Mouse (Mus musculus): Measurements from ENCODE around the gene Akap7. TPM values are rescaled to one million over a fixed set of nuclear protein-coding genes. Genes with fewer than 3 reads are reported as not detected.
A peak's percentile ranks its signal among the peaks of the same experiment; 100 is the strongest.

Akap7 gene
- total RNA-seq, 2 experiments from 2014 or later = 58.5 to 65.0 TPM

DNA sequence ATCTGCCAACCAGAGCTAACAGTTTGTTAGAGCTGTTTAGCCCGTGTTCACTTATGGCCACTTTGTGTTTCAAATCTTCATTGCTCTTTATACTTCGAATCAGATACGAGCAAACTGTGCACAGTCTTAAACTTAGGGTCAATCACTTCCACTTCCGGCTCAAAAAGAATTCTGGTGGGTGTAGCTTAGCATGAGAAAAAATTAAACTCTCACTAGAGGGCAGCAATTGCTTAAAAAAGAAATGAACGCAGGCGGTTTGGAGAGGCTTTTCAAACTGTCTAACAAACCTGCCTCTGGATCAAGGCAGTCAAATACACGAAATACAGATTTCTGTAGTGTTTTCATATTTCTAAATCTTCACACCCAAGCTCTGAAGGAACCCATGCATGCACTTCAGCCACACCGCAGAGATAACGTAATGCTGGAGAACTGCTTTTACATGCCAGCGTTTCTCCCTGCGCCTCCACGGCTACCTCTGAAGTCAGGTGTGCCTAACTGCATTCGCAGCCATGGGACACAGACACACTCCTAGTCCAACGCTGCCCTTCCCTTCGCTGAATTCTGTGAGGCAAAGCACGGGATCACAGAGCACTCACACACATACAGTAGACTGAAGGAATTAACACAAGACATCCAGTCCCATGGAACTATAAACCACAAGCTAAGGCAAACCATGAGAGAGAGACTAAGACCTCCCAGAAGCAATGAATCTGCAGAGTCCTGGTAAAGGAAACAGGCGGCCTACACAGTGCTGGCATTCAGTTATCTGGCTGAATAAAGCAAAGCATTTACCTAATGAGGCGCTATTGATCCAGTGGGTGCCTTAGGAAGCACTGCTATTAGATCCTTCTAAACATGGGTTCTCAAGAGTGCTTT lies 39.0 kb downstream of the Akap7 start:
- DNase-seq (ENCODE audit: low spot score in 2 of 2) = no peak
- intact Hi-C loops (cut with DNase I) = loop anchor here (2.0 to 10.0 kb wide), 3 partner anchors 220 to 1076 kb away; no protein-coding TSS in a partner anchor

DNA sequence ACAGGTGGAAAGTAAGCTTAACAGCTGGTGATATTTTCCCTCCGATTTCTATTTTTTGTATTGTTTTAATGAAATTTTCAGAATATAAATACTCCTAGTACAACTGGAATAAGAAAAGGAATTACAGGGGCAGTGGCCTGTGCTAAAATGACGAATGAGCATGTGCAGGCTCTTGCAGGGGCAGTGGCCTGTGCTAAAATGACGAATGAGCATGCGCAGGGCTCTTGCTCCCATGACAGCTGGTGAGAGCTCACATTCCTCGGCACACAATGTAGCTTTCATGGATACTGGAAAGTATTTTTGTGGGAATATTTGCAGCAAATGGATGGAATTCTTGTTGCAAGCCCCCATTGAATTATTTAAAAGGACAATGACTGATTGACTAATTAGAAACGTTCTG lies 46.5 kb downstream of the Akap7 start:
- DNase-seq (ENCODE audit: low spot score in 2 of 2) = no peak
- intact Hi-C loops (cut with DNase I) = loop anchor here (10.0 kb wide), 2 partner anchors 884 to 1084 kb away; no protein-coding TSS in a partner anchor

DNA sequence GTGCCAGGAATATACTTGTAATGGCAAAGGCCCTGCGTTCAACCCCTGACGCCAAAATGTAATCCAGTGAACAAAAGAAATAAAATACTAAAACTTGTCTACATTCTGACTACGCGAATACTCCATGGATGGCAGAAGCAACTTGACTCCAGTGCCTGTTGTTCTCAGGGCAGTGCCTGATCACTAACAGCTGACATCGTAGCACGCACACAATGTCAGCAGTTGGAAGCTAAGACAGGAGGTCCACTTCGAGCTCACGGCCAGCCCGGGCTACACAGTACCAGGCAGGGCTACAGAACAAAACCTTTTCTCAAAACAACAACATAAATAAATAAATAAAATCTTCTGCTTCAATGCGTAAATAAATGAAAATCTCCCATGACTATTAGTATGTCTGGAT lies 46.9 kb downstream of the Akap7 start:
- DNase-seq (ENCODE audit: low spot score in 2 of 2) = no peak
- intact Hi-C loops (cut with DNase I) = loop anchor here (10.0 kb wide), 2 partner anchors 884 to 1084 kb away; no protein-coding TSS in a partner anchor

DNA sequence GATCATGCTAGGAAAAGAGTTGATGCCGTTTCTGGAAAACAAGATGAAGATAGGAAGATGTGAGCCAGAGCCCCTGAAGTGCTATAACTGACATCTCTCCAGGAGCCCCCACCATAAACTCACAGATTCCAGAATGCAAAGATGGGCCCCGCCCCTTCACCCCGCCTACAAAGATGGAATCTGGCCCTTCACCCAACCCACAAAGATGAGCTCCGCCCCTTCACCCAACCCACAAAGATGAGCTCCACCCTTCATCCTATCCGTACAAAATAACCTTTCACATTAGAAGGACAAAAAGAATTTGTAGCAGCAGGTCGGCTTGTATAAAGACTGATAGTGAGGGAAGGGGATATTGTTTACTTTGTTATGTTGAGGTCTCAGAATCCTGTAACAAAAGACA lies 49.5 kb downstream of the Akap7 start:
- no peak for DNase-seq (ENCODE audit: low spot score in 2 of 2)
- intact Hi-C loops (cut with DNase I) = no loop called here

DNA sequence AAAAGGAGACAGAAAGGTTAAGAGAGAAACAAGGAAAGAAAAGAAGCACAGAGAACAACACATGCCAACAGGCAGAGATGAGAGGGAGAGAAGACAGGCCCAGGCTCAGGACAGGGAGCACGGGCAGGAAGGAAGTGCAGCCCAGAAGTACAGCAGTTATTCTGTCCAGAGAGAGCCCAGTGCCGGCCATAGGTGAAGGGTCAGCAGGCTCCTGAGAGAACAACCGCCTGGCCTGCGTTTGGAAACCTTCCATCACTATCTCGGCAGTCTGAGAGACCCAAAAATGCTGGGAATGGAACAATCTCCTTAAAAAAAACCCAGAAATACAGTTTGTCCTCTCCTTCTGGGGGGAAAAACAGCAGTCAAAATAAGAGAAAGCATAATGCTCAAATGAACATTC lies 50.2 kb downstream of the Akap7 start:
- DNase-seq (ENCODE audit: low spot score in 2 of 2) = no peak
- intact Hi-C loops (cut with DNase I) = no loop called here

DNA sequence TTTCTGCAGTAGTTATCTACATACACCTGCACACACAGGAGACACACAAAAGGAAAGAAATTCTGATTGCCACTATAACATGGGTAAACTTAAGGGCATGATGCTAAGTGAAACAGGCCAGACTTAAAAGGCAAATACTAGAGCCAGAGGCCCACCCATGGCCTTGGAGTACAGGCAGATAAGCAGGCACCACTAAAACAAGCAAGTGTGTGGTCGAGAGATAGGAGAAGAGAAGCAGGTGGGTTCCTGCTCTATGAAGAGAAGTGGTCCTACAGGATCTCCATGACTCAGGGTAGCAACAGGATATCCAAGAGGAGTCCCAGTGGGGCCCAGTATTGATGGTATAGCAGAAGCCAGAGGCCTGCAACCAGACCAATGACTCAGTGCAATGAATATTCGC lies 54.2 kb downstream of the Akap7 start:
- intact Hi-C loops (cut with DNase I) = no loop called here
- DNase-seq (ENCODE audit: low spot score in 2 of 2) = no peak

DNA sequence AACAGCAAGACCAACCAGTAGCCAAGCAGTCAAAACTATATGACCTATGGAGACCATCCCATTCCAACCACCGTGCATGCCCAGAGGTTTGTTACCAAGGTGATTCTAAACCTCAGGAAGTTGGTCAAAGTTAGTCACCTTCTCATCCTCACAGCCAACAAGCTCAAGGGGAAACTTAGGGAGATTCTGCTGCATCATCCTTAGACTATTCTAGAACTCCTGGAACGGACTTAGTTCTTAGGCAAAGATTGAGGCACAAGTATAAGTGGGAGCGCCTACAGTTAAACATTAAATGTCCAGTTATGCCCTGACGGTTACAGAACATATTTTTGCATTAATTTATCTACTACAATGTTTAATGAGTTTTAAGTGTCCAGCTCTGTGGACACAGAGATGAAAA lies 54.7 kb downstream of the Akap7 start:
- DNase-seq (ENCODE audit: low spot score in 2 of 2) = no peak
- intact Hi-C loops (cut with DNase I) = no loop called here

DNA sequence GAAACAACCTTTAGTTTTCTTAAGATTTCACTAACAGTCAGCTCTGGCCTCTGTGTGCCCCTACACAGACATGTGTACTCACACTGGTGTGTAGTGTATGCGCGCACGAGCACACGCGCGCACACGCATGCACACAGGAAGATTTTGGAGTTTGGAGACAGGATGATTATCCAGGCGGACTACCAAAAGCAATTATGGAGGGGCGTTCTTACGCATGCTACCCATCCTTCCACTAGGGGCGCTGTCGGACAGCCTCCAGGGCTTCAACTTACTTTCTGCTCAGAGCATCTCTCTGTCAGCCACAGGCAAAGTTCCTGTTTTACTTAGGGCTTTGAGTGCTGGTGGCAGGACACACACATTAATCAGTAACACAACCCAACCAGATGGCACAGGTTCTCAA lies 57.6 kb downstream of the Akap7 start:
- peak; percentile 27 to 37 for DNase-seq (ENCODE audit: low spot score in 2 of 2)
- intact Hi-C loops (cut with DNase I) = no loop called here

DNA sequence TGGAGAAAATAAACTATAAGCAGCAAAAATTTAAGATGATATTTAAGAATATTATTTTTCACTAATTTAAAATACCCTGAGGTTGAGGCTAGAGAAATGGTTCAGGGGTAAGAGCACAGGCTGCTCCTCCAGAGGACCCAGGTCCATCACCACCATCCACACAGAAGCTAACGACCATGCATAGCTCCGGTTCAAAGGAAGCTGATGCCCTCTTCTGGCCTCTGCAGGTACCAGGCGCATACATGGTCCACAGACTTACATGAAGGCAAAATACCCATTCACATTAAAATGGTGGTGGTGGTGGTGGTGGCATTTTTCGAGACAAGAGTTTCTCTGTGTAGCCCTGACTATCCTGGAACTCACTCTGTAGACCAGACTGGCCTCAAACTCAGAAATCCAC lies 61.5 kb downstream of the Akap7 start:
- peak in 1 of 2 experiments; percentile 9 for DNase-seq (ENCODE audit: low spot score in 2 of 2)
- intact Hi-C loops (cut with DNase I) = no loop called here

DNA sequence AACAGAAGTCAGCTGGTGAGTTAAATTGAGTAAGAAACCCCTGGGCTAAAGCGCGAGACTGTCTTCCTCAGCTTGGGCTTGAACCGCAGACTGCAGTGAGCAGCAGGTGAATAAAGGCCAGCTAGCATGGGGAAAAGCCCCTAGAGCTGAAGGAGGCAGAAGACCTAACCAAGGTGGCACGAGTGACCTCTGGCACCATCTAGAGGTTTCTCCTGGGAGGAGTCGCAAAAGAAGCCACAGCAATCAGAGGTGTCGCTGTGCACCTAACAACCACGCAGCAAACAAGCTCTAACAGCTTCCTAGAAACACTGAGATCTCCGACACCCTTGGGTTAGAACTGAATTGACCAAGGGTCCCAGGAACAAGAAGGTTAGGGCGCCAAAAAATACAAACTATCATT lies 68.5 kb downstream of the Akap7 start:
- intact Hi-C loops (cut with DNase I) = no loop called here
- DNase-seq (ENCODE audit: low spot score in 2 of 2) = peak; percentile 24 to 28

DNA sequence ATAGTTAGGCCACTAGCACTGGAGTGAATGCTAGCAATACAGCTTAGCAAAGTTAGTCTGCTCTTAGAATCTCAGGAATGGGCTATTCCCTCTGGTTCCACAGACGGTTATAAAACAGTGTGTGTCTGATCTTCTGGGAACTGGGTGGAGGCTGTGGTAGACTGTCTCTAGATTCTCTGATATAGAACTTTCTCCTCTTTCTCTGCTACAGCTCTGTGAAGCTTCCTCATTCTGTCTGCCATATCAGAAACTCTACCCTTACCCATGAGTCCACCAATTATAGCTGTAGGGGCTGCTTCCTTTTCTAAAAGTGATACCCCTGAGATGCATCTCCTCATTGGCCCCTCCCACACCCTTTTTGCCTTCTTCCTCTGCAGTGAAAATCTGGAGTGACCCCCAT lies 73.6 kb downstream of the Akap7 start:
- intact Hi-C loops (cut with DNase I) = no loop called here
- DNase-seq (ENCODE audit: low spot score in 2 of 2) = no peak

DNA sequence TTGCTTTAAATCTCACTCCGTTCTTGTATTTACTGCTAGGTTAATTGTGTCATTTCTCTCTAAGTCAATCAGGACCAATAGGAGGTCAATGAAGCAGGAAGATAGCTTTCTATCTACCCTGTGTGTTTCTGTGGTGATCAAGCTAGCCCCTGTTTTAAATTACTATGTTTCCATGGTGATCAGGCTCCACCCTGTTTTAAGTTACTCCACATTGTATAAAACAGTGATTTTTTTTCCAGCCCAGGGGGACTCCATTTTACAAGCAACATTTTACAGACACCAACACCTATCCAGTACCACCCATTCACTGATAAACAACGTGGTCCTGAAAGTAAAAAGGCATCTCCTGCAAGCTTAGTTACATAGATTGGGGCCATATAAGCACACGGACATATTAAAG lies 75.0 kb downstream of the Akap7 start:
- intact Hi-C loops (cut with DNase I) = no loop called here
- DNase-seq (ENCODE audit: low spot score in 2 of 2) = no peak

DNA sequence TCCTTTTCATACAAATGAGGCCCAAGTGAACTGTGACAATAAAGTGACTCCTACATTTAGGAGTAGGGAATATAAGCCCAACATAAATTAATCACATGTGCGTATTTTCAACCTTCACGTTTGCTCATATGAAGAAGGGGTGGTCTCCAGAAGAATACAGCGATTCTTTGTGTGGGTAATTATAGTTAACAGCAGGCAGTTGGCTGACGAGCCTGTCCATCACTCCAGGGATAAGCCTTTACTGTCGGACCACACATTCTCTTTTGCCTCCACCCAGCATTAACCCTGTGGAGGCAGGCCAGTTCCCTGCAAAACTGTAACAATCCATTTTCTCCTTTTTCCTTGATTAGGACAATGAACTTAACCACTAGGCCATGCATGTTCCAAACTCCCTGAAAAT lies 76.3 kb downstream of the Akap7 start:
- intact Hi-C loops (cut with DNase I) = no loop called here
- DNase-seq (ENCODE audit: low spot score in 2 of 2) = no peak

DNA sequence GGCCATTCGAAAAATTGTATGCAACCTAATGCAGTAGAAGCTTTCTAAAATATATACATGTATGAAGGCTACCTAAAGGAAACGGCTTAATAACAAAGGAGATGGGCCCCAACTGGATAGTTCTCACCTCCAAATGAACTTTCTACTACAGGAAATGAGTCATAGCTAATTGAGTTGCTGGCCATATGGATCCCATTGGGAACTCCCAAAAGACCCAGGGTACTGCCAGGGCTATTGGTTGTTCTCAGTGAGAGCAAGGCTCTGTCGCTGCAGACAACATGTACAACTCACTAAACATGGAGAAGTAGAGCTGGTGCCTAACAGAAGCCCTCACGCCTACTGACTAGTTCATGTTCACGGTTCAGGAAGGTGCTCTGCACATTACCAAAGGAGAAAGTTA lies 83.3 kb downstream of the Akap7 start:
- intact Hi-C loops (cut with DNase I) = no loop called here
- no peak for DNase-seq (ENCODE audit: low spot score in 2 of 2)

DNA sequence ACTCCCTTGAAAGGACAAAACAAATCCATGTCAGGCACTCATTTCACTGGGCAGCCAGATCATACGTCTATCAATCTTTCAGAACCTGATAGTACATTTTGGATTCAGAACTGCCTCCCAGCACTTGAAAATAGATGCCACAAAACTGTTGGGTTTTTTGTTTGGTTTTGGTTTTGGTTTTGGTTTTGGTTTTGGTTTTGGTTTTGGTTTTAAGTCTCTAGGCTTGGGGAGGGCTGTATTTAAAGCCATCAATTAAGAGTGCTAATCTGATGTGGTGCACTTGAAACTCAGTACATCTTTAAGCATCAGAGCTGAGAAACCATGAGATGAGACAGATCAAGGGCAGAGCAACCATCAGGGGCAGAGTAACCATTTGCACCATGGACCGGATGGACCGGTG lies 86.9 kb downstream of the Akap7 start:
- intact Hi-C loops (cut with DNase I) = no loop called here
- no peak for DNase-seq (ENCODE audit: low spot score in 2 of 2)

DNA sequence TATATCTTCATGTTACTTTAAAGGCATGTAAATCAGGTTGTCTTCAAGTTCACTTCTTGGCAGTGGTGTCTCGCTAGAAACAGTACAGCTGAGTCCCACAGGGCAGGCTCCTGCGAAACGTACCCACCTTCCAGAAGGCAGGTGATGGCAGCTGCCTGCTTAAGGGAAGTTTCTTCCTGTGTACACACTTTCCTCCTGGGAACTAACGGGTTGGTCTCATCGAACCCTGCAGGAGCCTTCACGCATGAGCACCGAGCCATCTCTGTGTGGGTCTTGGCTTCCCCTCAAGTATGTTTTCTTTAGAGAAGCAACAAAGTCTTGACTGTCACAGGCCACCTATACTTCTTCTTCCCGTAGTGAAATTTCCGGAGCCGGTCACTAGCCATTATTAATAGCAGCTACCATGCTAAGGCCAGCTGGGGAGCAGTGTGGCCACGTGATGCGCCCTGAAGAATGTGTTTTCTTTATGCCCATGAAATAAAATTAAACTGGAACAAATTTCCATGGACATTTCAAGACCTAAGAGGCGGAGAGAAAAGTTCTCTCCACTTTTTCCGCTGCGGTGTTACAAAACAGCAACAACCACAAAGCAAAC lies 87.7 kb downstream of the Akap7 start:
- DNase-seq (ENCODE audit: low spot score in 2 of 2) = no peak
- intact Hi-C loops (cut with DNase I) = loop anchor here (2.0 kb wide), 2 partner anchors 259 to 351 kb away; partner anchors contain the start of gene Med23

DNA sequence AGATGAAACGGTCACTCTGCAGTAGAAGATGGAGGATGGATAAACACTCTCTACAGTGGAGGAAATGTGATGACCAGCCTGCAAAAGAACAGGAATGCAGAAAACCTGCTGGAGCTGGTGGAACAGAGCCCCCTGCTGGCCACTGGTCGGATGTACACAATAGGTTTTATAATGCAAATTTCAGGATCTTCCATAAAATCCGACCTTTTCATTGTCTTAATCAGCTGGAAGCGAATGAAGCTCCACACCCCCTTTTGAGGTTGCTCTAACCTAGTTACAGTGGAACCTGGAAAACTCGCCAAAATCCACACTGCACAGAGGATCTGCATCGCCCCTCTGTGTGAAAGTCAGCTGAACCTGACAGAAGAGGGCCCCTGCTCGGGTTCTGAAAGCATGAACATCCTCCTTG lies 88.4 kb downstream of the Akap7 start:
- DNase-seq (ENCODE audit: low spot score in 2 of 2) = peak; percentile 58 to 71
- intact Hi-C loops (cut with DNase I) = loop anchor here (2.0 kb wide), 2 partner anchors 258 to 350 kb away; partner anchors contain the start of gene Med23

DNA sequence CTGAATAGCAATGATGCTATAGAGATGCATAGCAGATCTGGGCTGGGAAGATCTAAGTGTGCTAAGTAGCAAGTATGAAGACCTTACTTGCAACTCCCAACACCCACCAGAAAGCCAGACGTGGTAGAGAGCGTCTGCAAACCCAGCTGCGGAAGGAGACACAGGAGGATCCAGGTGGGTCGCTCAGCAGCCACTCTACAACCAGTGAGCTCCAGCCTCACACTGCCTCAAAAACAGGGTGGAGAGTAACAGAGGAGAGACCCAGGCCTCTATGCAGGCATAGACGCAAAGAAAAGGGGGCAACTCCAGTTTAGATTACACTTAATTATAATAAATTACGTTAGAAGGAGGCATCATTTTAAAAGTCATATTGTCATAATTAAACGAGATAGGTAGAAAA lies 88.9 kb downstream of the Akap7 start:
- no peak for DNase-seq (ENCODE audit: low spot score in 2 of 2)
- intact Hi-C loops (cut with DNase I) = loop anchor here (2.0 kb wide), 2 partner anchors 258 to 350 kb away; partner anchors contain the start of gene Med23

DNA sequence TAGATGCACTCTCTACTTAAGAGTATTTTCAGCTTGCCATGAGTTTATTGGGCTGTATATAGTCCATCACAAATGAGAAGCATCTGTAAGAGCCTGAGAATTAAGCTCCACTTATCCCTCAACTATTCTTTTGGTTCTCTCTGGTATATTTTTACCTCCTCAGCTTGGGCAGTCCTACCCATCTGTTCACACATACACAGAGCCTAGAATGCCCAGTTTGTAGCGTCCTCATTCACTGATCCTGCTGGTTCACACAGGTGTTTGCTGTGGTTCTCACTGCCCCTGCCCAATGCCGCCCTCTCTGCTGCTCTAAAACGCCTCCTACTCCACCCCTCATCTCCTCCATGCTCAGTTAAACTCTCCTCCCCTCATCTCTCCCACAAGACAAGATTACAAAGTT lies 91.7 kb downstream of the Akap7 start:
- intact Hi-C loops (cut with DNase I) = no loop called here
- DNase-seq (ENCODE audit: low spot score in 2 of 2) = peak in 1 of 2 experiments; percentile 12

DNA sequence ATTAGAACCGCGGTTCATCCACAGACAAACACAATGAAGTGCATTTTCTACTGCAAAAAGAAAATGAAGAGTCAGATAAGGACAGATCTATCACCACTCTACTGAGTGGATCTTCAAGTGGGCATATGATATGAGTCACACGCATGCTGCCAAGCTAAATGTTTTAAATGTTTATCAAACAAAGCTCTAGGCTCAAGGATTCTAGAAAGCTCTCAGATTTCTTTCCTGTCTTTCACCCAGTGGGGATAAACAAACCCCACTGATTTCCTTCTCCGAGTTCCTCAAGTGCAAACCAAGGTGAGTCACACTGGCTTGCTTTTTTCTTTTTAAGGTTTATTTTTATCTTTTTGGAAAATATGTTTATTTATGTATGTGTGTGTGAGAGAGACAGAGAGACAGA lies 94.0 kb downstream of the Akap7 start:
- no peak for DNase-seq (ENCODE audit: low spot score in 2 of 2)
- intact Hi-C loops (cut with DNase I) = no loop called here

DNA sequence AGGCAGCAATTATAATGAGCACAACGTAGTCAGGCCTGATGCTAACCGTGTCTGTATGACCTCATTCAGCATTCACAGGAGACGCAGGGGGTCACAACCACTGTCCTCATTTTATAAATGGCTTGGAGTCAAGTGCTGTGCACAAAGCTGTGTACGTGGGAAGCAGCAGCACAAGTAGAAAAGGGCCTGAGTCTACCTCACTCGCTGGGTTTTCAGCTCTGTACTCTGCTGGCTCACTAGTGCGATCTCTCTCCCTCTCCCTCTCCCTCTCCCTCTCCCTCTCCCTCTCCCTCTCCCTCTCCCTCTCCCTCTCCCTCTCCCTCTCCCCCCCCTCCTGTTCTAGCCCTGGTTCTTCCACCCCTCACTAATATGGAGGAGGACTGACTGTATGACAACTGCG lies 99.1 kb downstream of the Akap7 start:
- no peak for DNase-seq (ENCODE audit: low spot score in 2 of 2)
- intact Hi-C loops (cut with DNase I) = no loop called here

Measured in left cerebral cortex, postnatal 36 days (tissue).